Mouse (Mus musculus): ENCODE measurements around the gene Ndufaf3. TPM values are rescaled to one million over a fixed set of nuclear protein-coding genes. Genes with fewer than 3 reads are reported as not detected.

The Ndufaf3 gene
- polyA plus RNA-seq (2014; fragmentation: Illumina TruSeq; extraction: RNeasy Lipid Tissue Mini Kit (QIAGEN cat#74804); ENCODE audit: low read depth, low replicate concordance): 3.4 TPM

GRCm38 (mm10) chr9:108566815-108567776 lies at the start of gene Ndufaf3:
Ndufaf3 (minus strand) TSS chr9:108567434.

GRCm38 (mm10) chr9:108596998-108597764 lies 29.9 kb upstream of the Ndufaf3 start, which contains the start of gene P4htm:
P4htm (minus strand) TSS chr9:108597667.

GRCm38 (mm10) chr9:108578545-108579343 lies 11.5 kb upstream of the Ndufaf3 start, which contains the start of gene Wdr6:
Wdr6 (minus strand) TSS chr9:108578739.

GRCm38 (mm10) chr9:108569381-108570206 lies 2.4 kb upstream of the Ndufaf3 start, which contains the start of gene Dalrd3:
Dalrd3 (plus strand) TSS chr9:108569886.

GRCm38 (mm10) chr9:108560227-108560841 lies 6.9 kb downstream of the Ndufaf3 start, which contains the start of gene Impdh2:
Impdh2 (plus strand) TSS chr9:108560286.

GRCm38 (mm10) chr9:108516380-108517251 lies 50.6 kb downstream of the Ndufaf3 start, which contains the start of gene Qrich1:
Qrich1 (plus strand) TSS chr9:108516806.

Other genes starting within 250 kb of the Ndufaf3 start
- 303 TPM for gene Gpx1, start 228.5 kb downstream of the Ndufaf3 start, polyA plus RNA-seq (2014; fragmentation: Illumina TruSeq; extraction: RNeasy Lipid Tissue Mini Kit (QIAGEN cat#74804); ENCODE audit: low read depth, low replicate concordance)
- gene Usp4, start 219.6 kb downstream of the Ndufaf3 start, polyA plus RNA-seq (2014; fragmentation: Illumina TruSeq; extraction: RNeasy Lipid Tissue Mini Kit (QIAGEN cat#74804); ENCODE audit: low read depth, low replicate concordance): 49.6 TPM
- not detected for gene 1700102P08Rik, start 174.6 kb downstream of the Ndufaf3 start, polyA plus RNA-seq (2014; fragmentation: Illumina TruSeq; extraction: RNeasy Lipid Tissue Mini Kit (QIAGEN cat#74804); ENCODE audit: low read depth, low replicate concordance)
- not detected for gene Ccdc36, start 138.9 kb downstream of the Ndufaf3 start, polyA plus RNA-seq (2014; fragmentation: Illumina TruSeq; extraction: RNeasy Lipid Tissue Mini Kit (QIAGEN cat#74804); ENCODE audit: low read depth, low replicate concordance)
- gene BC048562, start 131.0 kb downstream of the Ndufaf3 start, polyA plus RNA-seq (2014; fragmentation: Illumina TruSeq; extraction: RNeasy Lipid Tissue Mini Kit (QIAGEN cat#74804); ENCODE audit: low read depth, low replicate concordance): not detected
- gene Ccdc71, start 106.9 kb downstream of the Ndufaf3 start, polyA plus RNA-seq (2014; fragmentation: Illumina TruSeq; extraction: RNeasy Lipid Tissue Mini Kit (QIAGEN cat#74804); ENCODE audit: low read depth, low replicate concordance): 1.9 TPM
- gene Klhdc8b, start 105.9 kb downstream of the Ndufaf3 start, polyA plus RNA-seq (2014; fragmentation: Illumina TruSeq; extraction: RNeasy Lipid Tissue Mini Kit (QIAGEN cat#74804); ENCODE audit: low read depth, low replicate concordance): 1.4 TPM
- 0.79 TPM for gene Lamb2, start 87.7 kb downstream of the Ndufaf3 start, polyA plus RNA-seq (2014; fragmentation: Illumina TruSeq; extraction: RNeasy Lipid Tissue Mini Kit (QIAGEN cat#74804); ENCODE audit: low read depth, low replicate concordance)
- gene Usp19, start 76.8 kb downstream of the Ndufaf3 start, polyA plus RNA-seq (2014; fragmentation: Illumina TruSeq; extraction: RNeasy Lipid Tissue Mini Kit (QIAGEN cat#74804); ENCODE audit: low read depth, low replicate concordance): 7.2 TPM
- 49.3 TPM for gene Qars, start 59.7 kb downstream of the Ndufaf3 start, polyA plus RNA-seq (2014; fragmentation: Illumina TruSeq; extraction: RNeasy Lipid Tissue Mini Kit (QIAGEN cat#74804); ENCODE audit: low read depth, low replicate concordance)
- gene Qrich1, start 50.6 kb downstream of the Ndufaf3 start, polyA plus RNA-seq (2014; fragmentation: Illumina TruSeq; extraction: RNeasy Lipid Tissue Mini Kit (QIAGEN cat#74804); ENCODE audit: low read depth, low replicate concordance): 28.6 TPM
- gene Impdh2, start 7.1 kb downstream of the Ndufaf3 start, polyA plus RNA-seq (2014; fragmentation: Illumina TruSeq; extraction: RNeasy Lipid Tissue Mini Kit (QIAGEN cat#74804); ENCODE audit: low read depth, low replicate concordance): 20.3 TPM
- gene Dalrd3, start 2.5 kb upstream of the Ndufaf3 start, polyA plus RNA-seq (2014; fragmentation: Illumina TruSeq; extraction: RNeasy Lipid Tissue Mini Kit (QIAGEN cat#74804); ENCODE audit: low read depth, low replicate concordance): 5.1 TPM
- 0.93 TPM for gene Wdr6, start 11.3 kb upstream of the Ndufaf3 start, polyA plus RNA-seq (2014; fragmentation: Illumina TruSeq; extraction: RNeasy Lipid Tissue Mini Kit (QIAGEN cat#74804); ENCODE audit: low read depth, low replicate concordance)
- not detected for gene P4htm, start 30.2 kb upstream of the Ndufaf3 start, polyA plus RNA-seq (2014; fragmentation: Illumina TruSeq; extraction: RNeasy Lipid Tissue Mini Kit (QIAGEN cat#74804); ENCODE audit: low read depth, low replicate concordance)
- gene Arih2, start 82.0 kb upstream of the Ndufaf3 start, polyA plus RNA-seq (2014; fragmentation: Illumina TruSeq; extraction: RNeasy Lipid Tissue Mini Kit (QIAGEN cat#74804); ENCODE audit: low read depth, low replicate concordance): 23.0 TPM
- 136 TPM for gene Slc25a20, start 94.7 kb upstream of the Ndufaf3 start, polyA plus RNA-seq (2014; fragmentation: Illumina TruSeq; extraction: RNeasy Lipid Tissue Mini Kit (QIAGEN cat#74804); ENCODE audit: low read depth, low replicate concordance)
- gene Prkar2a, start 121.9 kb upstream of the Ndufaf3 start, polyA plus RNA-seq (2014; fragmentation: Illumina TruSeq; extraction: RNeasy Lipid Tissue Mini Kit (QIAGEN cat#74804); ENCODE audit: low read depth, low replicate concordance): 73.3 TPM
- gene Ip6k2, start 216.4 kb upstream of the Ndufaf3 start, polyA plus RNA-seq (2014; fragmentation: Illumina TruSeq; extraction: RNeasy Lipid Tissue Mini Kit (QIAGEN cat#74804); ENCODE audit: low read depth, low replicate concordance): 123 TPM
- not detected for gene Nckipsd, start 240.9 kb upstream of the Ndufaf3 start, polyA plus RNA-seq (2014; fragmentation: Illumina TruSeq; extraction: RNeasy Lipid Tissue Mini Kit (QIAGEN cat#74804); ENCODE audit: low read depth, low replicate concordance)